Mouse (Mus musculus) limb, embryonic 10.5 days (tissue): Measurements from ENCODE around the gene Cyfip1. TPM values are rescaled to one million over a fixed set of nuclear protein-coding genes. Genes with fewer than 3 reads are reported as not detected.

Experiments used
- DNase-seq: peaks from one replicate; pipeline ENCODE4 v3.0.0-alpha.2; 2017; ENCODE audit warnings: low spot score
- H3K27ac ChIP-seq: fragments of 300-500 bp; sonication (generic); 2 replicates; pipeline ENCODE4 v1.5.1; 2016; ENCODE audit warnings: mild to moderate bottlenecking
- H3K27me3 ChIP-seq: fragments of 300-500 bp; sonication (generic); 2 replicates; pipeline ENCODE4 v1.6.1; 2016; ENCODE audit warnings: low read depth, mild to moderate bottlenecking; ENCODE audit not compliant: poor library complexity, severe bottlenecking
- H3K36me3 ChIP-seq: fragments of 300-500 bp; sonication (generic); 2 replicates; pipeline ENCODE4 v1.6.1; 2016; ENCODE audit warnings: mild to moderate bottlenecking, moderate library complexity
- H3K4me1 ChIP-seq: fragments of 300-500 bp; sonication (generic); 2 replicates; pipeline ENCODE4 v1.6.1; 2016
- H3K4me3 ChIP-seq: fragments of 300-500 bp; sonication (generic); 2 replicates; pipeline ENCODE4 v1.5.1; 2016; ENCODE audit warnings: mild to moderate bottlenecking, moderate library complexity
- H3K9me3 ChIP-seq: fragments of 300-500 bp; sonication (generic); replicated peaks from 2 replicates; pipeline ENCODE4 v1.6.1; 2016; ENCODE audit warnings: mild to moderate bottlenecking
- WGBS: fragments of 180-500 bp; shearing (Covaris S2); methylation state at CpG from one replicate; pipeline ENCODE4 v1.1.7; 2016; 5-methylcytosine and 5-hydroxymethylcytosine counted together
- polyA plus RNA-seq: library from polyadenylated mRNA; unstranded; fragments of >200 nt; fragmentation: Nextera tagmentation; extraction: Ambion mirVana; gene quantifications from 2 replicates; pipeline ENCODE4 v1.2.1, GENCODE M21; 2016

Cyfip1 gene
- polyA plus RNA-seq, 1 experiment from 2014 or later = 117 TPM

DNA sequence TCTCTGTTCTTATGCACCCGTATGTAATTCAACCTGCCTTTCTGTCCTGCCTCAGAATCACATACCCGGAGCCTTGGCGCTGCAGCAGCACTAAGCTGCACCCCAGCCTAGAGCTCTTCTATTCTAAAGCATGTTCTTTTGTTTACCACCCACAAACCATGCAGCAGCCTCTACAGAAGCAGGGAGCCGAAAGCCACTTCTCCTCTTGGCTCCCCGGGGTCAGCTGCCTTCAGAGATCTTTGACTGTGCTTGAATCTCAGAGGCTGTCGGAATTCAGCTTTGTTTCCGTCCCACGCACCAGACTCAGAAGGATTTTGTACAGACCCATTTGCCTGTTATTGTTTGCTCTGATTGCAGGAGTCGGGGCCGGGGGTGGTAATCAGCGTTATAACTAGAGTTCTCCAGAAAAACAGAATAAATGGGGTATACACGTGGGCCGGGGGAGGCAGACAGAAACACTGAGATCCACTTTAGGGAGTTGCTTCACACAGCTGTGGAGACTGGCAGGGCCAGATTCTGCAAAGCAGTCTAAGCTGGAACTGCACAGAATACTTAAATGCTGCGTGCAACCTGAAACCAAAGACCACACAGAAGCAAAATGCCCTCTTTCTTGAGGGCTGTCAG, 8.5 kb downstream of the Cyfip1 start:
- H3K27ac ChIP-seq = peak overlapping the region; percentile 72
- peaks cover 14% of the 10 kb centered on the region; the same call in 1 of the 2 replicates for H3K36me3 ChIP-seq
- no peak overlapping the region for H3K4me3 ChIP-seq
- DNase-seq = no peak
- 78% methylated on average over 14 of the region's 14 CpGs for WGBS
- H3K27me3 ChIP-seq = no peaks in the 10 kb centered on the region
- H3K4me1 ChIP-seq = peaks cover 18% of the 10 kb centered on the region
- no peaks in the 10 kb centered on the region for H3K9me3 ChIP-seq

DNA sequence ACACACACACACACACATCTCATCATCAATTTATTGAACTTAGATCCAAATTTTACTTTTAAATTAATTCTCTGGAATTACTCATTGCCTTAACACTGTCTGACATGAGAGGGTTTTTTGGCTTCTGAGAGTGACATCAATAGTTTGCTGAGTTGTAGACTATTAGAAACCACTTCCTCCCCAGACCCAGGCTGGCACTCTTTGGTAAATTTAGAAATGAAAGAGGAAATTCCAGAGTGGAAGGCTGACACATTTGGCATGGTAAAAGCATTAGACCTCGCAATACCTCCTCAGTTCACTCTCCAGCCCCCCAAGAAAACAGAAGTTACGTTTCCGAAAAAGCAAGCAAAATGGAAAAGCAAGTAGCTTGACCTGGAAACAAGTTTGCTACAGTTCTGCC, 11.2 kb downstream of the Cyfip1 start:
- no peak overlapping the region for H3K4me3 ChIP-seq
- H3K27ac ChIP-seq = no peak overlapping the region
- 92% methylated on average over 3 of the region's 3 CpGs for WGBS
- H3K36me3 ChIP-seq = peaks cover 9% of the 10 kb centered on the region
- no peaks in the 10 kb centered on the region for H3K9me3 ChIP-seq
- H3K4me1 ChIP-seq = peaks cover 18% of the 10 kb centered on the region
- DNase-seq = no peak
- H3K27me3 ChIP-seq = no peaks in the 10 kb centered on the region

GRCm38 (mm10) chr7:55855597-55855996, 14.1 kb downstream of the Cyfip1 start:
- Histone ChIP-seq H3K4me3 (no peak overlapping the region), H3K36me3 (peaks cover 5% of the 10 kb centered on the region), H3K27me3 (no peaks in the 10 kb centered on the region), H3K4me1 (peaks cover 3% of the 10 kb centered on the region; the same call in 1 of the 2 replicates), H3K27ac (no peak overlapping the region), H3K9me3 (no peaks in the 10 kb centered on the region)
- WGBS = 89% methylated on average over 3 of the region's 3 CpGs
- DNase-seq = no peak

GRCm38 (mm10) chr7:55856741-55857140, 15.2 kb downstream of the Cyfip1 start:
- H3K4me3 ChIP-seq = no peak overlapping the region
- WGBS = 93% methylated on average over 4 of the region's 4 CpGs
- no peak for DNase-seq

DNA sequence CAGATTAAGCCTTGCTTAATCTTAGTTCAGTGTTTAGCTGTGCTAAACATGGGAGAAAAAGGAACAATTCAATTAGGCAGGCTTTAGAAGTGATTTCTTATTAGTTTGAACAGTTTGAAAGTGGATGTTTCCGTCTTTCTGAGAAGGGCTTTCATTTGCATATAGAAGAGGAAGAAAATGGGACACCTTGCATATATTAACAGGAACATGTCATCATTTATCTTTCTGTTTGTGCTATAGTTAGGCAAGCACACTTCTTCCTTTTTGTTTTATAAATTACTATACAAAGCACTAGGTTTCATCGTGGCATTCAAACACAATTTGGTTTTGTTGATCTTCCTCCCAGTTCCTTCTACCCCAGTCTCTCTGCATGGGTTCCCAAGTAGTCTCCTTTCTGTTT, 16.2 kb downstream of the Cyfip1 start:
- H3K27me3 ChIP-seq = no peaks in the 10 kb centered on the region
- peaks cover 5% of the 10 kb centered on the region for H3K36me3 ChIP-seq
- DNase-seq = no peak
- no peaks in the 10 kb centered on the region for H3K4me1 ChIP-seq
- no peak overlapping the region for H3K27ac ChIP-seq
- no peaks in the 10 kb centered on the region for H3K9me3 ChIP-seq
- WGBS = 90% methylated on average over 2 of the region's 2 CpGs
- H3K4me3 ChIP-seq = no peak overlapping the region

More at GRCm38 (mm10) chr7:55856741-55857140, 15.2 kb downstream of the Cyfip1 start:
- no peaks in the 10 kb centered on the region for H3K9me3 ChIP-seq
- no peaks in the 10 kb centered on the region for H3K27me3 ChIP-seq
- H3K4me1 ChIP-seq = no peaks in the 10 kb centered on the region
- no peak overlapping the region for H3K27ac ChIP-seq
- peaks cover 5% of the 10 kb centered on the region for H3K36me3 ChIP-seq

DNA sequence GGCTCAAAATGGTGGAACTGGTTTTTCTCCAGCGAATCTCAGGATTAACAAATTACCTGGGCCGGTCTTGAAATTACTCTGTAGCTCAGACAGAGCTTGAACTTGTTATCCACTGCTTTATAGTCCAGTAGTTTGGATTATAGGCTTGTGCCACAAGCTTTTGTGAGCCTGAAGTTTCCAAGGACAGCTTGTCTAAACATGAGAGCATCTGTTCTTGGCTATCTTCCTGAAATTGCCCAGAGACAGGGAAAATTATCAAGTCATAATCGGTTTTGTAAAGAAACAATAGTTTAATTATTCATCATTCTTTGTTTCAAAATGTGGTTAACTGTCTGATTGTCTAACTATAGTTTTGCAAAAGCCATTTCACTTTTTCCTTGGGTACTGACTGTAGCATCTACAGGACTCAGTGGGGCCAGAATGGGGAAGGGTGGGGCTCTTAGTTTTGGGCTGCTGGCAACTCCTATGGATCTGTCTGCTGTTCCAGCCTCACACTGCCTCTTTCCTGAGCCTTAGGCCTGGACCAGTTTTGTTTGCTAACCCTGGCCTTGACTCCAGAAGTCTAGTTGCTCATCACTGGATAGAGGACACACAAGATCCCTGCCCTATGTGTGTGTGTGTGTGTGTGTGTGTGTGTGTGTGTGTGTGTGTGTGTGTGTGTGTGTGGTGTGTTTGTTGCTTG, 17.4 kb downstream of the Cyfip1 start:
- Histone ChIP-seq H3K4me3 (no peak overlapping the region), H3K27me3 (no peaks in the 10 kb centered on the region), H3K36me3 (peaks cover 11% of the 10 kb centered on the region), H3K4me1 (no peaks in the 10 kb centered on the region), H3K9me3 (no peaks in the 10 kb centered on the region), H3K27ac (no peak overlapping the region)
- 93% methylated on average over 3 of the region's 3 CpGs for WGBS
- DNase-seq = no peak

DNA sequence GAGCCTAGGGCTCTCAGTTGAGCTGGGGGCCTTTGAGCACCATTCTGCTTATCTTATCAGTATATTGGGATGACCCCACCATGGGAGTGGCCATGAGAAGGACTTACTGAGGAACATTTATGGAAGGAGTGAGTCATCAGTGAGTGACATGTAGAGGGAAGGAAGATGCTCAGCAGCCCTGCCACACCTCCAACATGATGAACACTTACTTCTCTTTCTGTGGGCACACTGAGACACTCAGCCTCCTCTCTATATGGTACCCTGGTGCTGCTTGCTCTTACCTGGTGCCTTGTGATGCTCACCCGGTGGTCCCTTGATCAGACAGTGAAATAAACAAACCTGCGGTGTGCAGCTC, 17.9 kb downstream of the Cyfip1 start:
- 91% methylated on average over 2 of the region's 2 CpGs for WGBS
- Histone ChIP-seq H3K4me1 (no peaks in the 10 kb centered on the region), H3K36me3 (peaks cover 10% of the 10 kb centered on the region), H3K27ac (no peak overlapping the region), H3K4me3 (no peak overlapping the region), H3K9me3 (no peaks in the 10 kb centered on the region), H3K27me3 (no peaks in the 10 kb centered on the region)
- no peak for DNase-seq

DNA sequence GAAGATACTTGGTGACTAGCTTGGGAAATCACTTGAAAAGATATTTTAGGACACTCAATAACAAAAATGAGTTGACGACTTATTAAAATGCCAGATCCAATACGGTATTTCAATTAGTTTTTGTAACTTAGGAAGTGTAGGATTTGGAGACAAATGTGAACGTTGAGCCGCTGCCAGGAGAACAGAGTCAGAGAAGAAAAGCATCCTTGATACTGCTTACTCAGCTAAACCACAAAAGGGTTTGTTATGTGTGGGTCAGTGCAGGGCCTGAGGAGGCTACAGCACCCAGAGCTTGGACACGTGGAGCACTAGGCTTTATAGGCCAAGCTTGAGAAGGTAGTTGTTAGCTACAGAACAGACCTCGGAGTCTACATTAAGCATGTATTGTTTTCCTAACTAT, 18.4 kb downstream of the Cyfip1 start:
- no peak for DNase-seq
- no peak overlapping the region for H3K4me3 ChIP-seq
- peaks cover 10% of the 10 kb centered on the region for H3K36me3 ChIP-seq
- WGBS = 96% methylated on average over 6 of the region's 6 CpGs
- no peaks in the 10 kb centered on the region for H3K4me1 ChIP-seq
- H3K27ac ChIP-seq = no peak overlapping the region
- H3K27me3 ChIP-seq = no peaks in the 10 kb centered on the region
- H3K9me3 ChIP-seq = no peaks in the 10 kb centered on the region

GRCm38 (mm10) chr7:55861175-55861574, 19.6 kb downstream of the Cyfip1 start:
- no peaks in the 10 kb centered on the region for H3K4me1 ChIP-seq
- 92% methylated on average over 4 of the region's 4 CpGs for WGBS
- no peaks in the 10 kb centered on the region for H3K9me3 ChIP-seq
- peaks cover 10% of the 10 kb centered on the region for H3K36me3 ChIP-seq
- no peak overlapping the region for H3K27ac ChIP-seq
- no peak overlapping the region for H3K4me3 ChIP-seq
- no peak for DNase-seq
- no peaks in the 10 kb centered on the region for H3K27me3 ChIP-seq

DNA sequence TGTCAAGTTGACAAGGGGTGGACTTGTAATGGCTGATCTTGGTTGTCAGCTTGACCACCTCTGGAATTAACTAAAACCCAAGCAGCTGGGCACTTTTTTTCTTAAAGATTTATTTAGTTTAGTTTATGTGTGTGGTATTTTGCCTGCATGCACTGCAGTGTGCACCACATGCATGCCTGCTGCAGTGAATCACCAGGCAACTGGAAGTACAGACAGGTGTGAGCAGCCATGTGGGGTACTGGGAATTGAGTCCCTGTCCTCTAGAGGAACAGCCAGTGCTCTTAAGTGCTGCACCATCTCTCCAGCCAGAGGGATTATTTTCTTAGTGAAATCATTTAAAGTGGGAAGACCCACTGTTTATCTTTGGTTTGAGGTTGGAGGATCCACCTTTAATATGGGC, 23.5 kb downstream of the Cyfip1 start:
- 0 out of 2 replicates have a peak, but pooled peaks cover 7% of the 10 kb centered on the region for H3K36me3 ChIP-seq
- H3K9me3 ChIP-seq = no peaks in the 10 kb centered on the region
- H3K4me1 ChIP-seq = no peaks in the 10 kb centered on the region
- no peak for DNase-seq
- H3K27me3 ChIP-seq = no peaks in the 10 kb centered on the region
- no peak overlapping the region for H3K4me3 ChIP-seq
- no peak overlapping the region for H3K27ac ChIP-seq

DNA sequence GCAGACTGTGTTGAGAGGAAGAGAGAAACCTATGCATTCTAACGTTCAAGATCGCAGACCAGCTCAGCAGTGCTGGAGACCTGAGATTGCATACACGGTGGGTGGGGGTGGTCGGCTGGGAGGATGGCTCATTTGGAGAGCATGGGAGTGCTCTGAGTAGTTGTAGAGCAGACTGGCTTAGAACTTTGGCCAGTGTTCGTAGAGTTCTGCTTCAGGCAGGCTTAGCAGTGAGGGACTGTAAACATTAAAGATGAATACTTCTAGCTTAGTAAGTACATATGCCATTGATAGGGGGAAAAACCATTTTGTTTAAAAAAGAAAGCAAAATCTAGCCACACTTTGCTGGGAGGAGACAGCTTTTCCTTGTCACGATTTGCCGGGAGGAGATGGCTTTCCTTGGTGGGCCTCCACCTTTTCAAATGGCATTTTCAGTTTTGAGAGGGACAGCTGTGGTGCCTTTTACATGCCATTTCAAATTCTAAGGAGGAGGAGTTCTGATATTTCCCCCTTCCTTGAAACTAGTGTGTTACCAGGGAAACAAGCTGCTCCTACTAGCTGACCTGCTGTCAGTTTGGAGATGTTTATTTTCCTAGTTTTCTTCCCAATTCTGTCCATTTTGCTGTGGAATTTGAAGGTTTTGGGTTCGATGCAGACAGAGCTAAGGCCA, 24.3 kb downstream of the Cyfip1 start:
- H3K27me3 ChIP-seq = no peaks in the 10 kb centered on the region
- H3K36me3 ChIP-seq = 0 out of 2 replicates have a peak, but pooled peaks cover 7% of the 10 kb centered on the region
- H3K4me1 ChIP-seq = no peaks in the 10 kb centered on the region
- H3K4me3 ChIP-seq = no peak overlapping the region
- DNase-seq = no peak
- no peak overlapping the region for H3K27ac ChIP-seq
- 83% methylated on average over 8 of the region's 8 CpGs for WGBS
- no peaks in the 10 kb centered on the region for H3K9me3 ChIP-seq

DNA sequence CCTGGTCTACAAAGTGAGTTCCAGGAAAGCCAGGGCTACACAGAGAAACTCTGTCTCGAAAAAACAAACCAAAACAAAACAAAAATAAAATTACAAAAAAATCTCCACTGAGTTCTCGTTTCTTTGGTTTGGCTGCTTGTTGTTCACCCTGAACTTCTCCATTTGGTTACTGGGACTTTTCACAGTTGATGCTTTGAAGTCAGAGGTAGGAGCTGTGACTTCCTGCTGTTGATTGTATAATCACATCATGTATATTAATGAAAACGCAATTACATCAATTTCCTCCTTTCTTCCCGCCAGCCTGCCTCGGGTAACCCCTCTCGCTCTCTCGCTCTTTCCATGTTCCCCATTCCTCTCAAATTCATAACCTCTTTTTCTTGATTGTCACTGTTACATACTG, 26.7 kb downstream of the Cyfip1 start:
- WGBS = 84% methylated on average over 7 of the region's 7 CpGs
- DNase-seq = no peak
- Histone ChIP-seq H3K36me3 (peaks cover 24% of the 10 kb centered on the region), H3K9me3 (no peaks in the 10 kb centered on the region), H3K27ac (no peak overlapping the region), H3K27me3 (no peaks in the 10 kb centered on the region), H3K4me3 (no peak overlapping the region), H3K4me1 (no peaks in the 10 kb centered on the region)

GRCm38 (mm10) chr7:55869220-55869619, 27.7 kb downstream of the Cyfip1 start:
- no peak overlapping the region for H3K4me3 ChIP-seq
- H3K36me3 ChIP-seq = peaks cover 29% of the 10 kb centered on the region
- no peaks in the 10 kb centered on the region for H3K4me1 ChIP-seq
- no peak for DNase-seq
- no peaks in the 10 kb centered on the region for H3K27me3 ChIP-seq
- WGBS = 84% methylated on average over 3 of the region's 3 CpGs
- no peaks in the 10 kb centered on the region for H3K9me3 ChIP-seq
- no peak overlapping the region for H3K27ac ChIP-seq
